Mouse (Mus musculus): ENCODE results near the gene Thyn1. TPM values are rescaled to one million over a fixed set of nuclear protein-coding genes. Genes with fewer than 3 reads are reported as not detected.
A peak's percentile ranks its signal among the peaks of the same experiment; 100 is the strongest.

The Thyn1 gene
- 59.7 and 62.7 TPM in 2 replicates for polyA plus RNA-seq (2015; fragmentation: Nextera tagmentation; extraction: Ambion mirVana)

DNA sequence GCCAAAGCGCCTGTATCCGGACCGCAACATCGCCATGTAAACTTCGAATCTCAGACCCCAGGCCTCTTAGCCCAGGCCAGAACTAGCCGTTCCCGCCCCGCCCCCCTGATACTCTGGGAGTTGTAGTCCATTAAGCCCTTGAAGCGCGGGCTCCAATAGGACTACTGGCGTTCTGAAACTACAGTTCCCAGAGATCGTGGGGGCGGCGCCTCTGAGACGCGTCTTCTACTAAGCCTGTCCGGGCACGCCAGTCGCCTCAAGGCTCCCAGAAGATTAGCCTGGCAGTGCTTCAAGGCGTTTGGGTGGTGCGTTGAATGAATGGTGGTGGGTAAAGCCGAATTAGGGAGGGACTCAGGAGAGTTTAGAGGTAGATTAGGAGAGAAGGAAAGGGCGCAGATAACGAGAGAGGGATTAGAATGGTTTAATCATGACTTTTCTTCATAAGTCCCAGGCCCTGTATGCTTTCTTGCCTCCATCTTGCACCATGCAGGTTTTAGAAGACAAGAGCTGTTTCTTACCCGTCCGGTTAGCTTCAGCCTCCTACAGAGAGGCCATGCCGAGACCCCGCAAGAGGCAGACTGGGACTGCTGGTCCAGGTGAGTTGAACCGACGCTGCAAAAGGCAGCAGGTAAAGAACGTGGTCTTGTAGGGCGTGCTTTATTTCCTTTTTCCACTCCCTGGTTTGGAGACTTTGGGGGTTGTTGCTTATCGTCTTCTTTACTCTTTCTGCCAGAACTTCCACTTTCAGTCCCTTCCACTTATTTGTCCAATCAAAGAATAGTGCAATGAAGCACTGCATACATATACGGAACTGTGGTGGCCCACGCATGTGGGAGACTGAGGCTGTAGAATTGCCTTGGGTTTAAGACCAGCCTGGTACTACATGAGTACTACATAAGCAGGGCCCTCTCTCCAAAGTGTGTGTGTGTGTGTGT lies at the start of gene Thyn1, which contains the start of gene Acad8:
Thyn1 (plus strand) TSS at position 250 of the 935 bp plus-strand sequence.
Acad8 (minus strand) TSS at position 106 of the 935 bp plus-strand sequence.
- WGBS: under 1% methylated on average over 35 of the region's 35 CpGs
- no peaks in the 10 kb centered on the region for H3K27me3 ChIP-seq (replicated peaks; ENCODE audit: control insufficient read depth, insufficient read depth, low read length)
- H3K27ac ChIP-seq (ENCODE audit: low read depth, low read length): peak within 1 kb of the TSS; percentile 3; the same call in 1 of the 2 replicates
- H3K4me3 ChIP-seq (ENCODE audit: low read depth, low read length): peak within 1 kb of the TSS; percentile 65
- H3K9ac ChIP-seq (ENCODE audit: low read depth, low read length): peak within 1 kb of the TSS; percentile 61
- peak within 1 kb of the TSS; percentile 70 for H3K4me2 ChIP-seq (replicated peaks; ENCODE audit: low read depth)
- no peaks in the 10 kb centered on the region for H3K4me1 ChIP-seq (replicated peaks; ENCODE audit: control insufficient read depth, insufficient read depth, low read length)
- no peak for TF ChIP-seq CTCF (IDR thresholded peaks at IDR 0.05; ENCODE audit: low read depth)
- H3K36me3 ChIP-seq (ENCODE audit: control insufficient read depth, insufficient read depth): peaks cover 13% of the 10 kb centered on the region
- no peaks in the 10 kb centered on the region for H3K9me3 ChIP-seq (ENCODE audit: control insufficient read depth)
- ATAC-seq: peak; percentile 99

DNA sequence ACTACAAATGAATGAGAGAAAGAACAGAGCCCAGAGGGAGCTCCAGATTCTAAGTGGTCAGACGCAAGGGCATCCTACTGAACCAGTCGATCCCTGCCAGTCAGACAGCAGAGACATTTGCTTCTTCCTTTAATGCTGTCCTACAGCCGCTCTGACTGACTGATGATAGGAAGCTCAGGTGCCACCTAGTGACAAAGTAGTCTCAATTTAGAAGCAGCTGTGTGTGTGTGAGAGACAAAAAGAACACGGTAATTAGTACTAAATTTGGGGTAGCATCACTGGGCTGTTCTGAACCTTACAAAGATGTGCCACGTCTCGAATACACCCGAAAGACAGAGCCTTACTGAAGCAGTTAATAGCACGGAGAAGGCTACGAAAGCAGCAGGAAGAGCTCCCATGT lies 21.8 kb upstream of the Thyn1 start:
- no peak overlapping the region for H3K4me3 ChIP-seq (ENCODE audit: low read depth, low read length)
- H3K4me2 ChIP-seq (replicated peaks; ENCODE audit: low read depth): no peak overlapping the region
- no peak overlapping the region for H3K27ac ChIP-seq (ENCODE audit: low read depth, low read length)
- TF ChIP-seq CTCF (IDR thresholded peaks at IDR 0.05; ENCODE audit: low read depth): no peak
- ATAC-seq: no peak
- 91% methylated on average over 9 of the region's 9 CpGs for WGBS
- H3K4me1 ChIP-seq (replicated peaks; ENCODE audit: control insufficient read depth, insufficient read depth, low read length): no peaks in the 10 kb centered on the region
- H3K36me3 ChIP-seq (ENCODE audit: control insufficient read depth, insufficient read depth): peaks cover 58% of the 10 kb centered on the region
- no peaks in the 10 kb centered on the region for H3K9me3 ChIP-seq (ENCODE audit: control insufficient read depth)
- no peak overlapping the region for H3K9ac ChIP-seq (ENCODE audit: low read depth, low read length)
- H3K27me3 ChIP-seq (replicated peaks; ENCODE audit: control insufficient read depth, insufficient read depth, low read length): no peaks in the 10 kb centered on the region

DNA sequence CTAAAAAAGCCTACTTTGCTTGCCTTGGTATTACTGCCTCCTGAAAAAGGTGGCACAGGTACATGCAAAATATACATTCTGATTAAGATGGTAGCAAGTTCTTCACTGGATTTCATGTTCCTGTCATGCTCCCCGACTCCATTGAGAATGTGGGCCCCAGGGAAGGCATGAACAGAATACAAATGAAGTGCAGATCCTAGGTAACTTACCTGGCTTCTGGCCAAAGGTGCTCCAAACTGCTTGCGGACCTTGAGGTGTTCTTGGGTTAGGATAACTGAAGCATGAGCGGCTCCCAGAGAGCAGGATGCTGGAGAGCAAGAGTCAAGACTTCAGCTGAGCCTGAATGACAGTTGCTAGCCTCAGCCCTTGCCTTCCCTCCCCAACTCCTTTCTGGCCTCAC lies 20.7 kb upstream of the Thyn1 start:
- 97% methylated on average over 3 of the region's 3 CpGs for WGBS
- H3K4me1 ChIP-seq (replicated peaks; ENCODE audit: control insufficient read depth, insufficient read depth, low read length): no peaks in the 10 kb centered on the region
- H3K9ac ChIP-seq (ENCODE audit: low read depth, low read length): no peak overlapping the region
- H3K9me3 ChIP-seq (ENCODE audit: control insufficient read depth): no peaks in the 10 kb centered on the region
- no peaks in the 10 kb centered on the region for H3K27me3 ChIP-seq (replicated peaks; ENCODE audit: control insufficient read depth, insufficient read depth, low read length)
- peaks cover 54% of the 10 kb centered on the region for H3K36me3 ChIP-seq (ENCODE audit: control insufficient read depth, insufficient read depth)
- no peak for ATAC-seq
- no peak overlapping the region for H3K4me2 ChIP-seq (replicated peaks; ENCODE audit: low read depth)
- no peak overlapping the region for H3K27ac ChIP-seq (ENCODE audit: low read depth, low read length)
- H3K4me3 ChIP-seq (ENCODE audit: low read depth, low read length): no peak overlapping the region
- TF ChIP-seq CTCF (IDR thresholded peaks at IDR 0.05; ENCODE audit: low read depth): no peak

DNA sequence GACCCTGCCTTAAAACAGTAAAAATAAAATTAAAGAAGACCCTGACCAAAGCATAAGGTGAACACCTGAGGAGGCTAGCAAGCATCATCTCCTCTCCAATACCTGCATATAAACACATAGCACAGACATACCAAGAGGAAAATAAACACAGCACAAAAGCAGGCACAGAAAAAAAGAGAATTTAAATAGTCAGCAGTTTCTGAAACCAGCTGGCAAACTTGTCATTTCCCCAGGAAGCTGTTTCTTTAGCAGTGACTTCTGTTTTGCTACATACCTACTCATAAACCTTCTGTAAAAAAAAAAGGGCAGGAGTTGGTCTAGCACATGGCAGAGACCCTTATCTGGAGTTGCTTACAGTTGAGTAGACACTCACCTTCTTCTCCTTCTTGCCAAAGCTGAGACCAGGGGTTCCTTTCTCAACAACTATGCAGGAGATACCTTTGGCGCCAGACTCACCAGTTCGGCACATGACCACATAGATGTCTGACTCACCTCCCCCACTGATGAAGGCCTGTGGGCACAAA lies 14.4 kb upstream of the Thyn1 start:
- no peak overlapping the region for H3K4me3 ChIP-seq (ENCODE audit: low read depth, low read length)
- no peak for ATAC-seq
- no peak overlapping the region for H3K9ac ChIP-seq (ENCODE audit: low read depth, low read length)
- H3K4me2 ChIP-seq (replicated peaks; ENCODE audit: low read depth): no peak overlapping the region
- WGBS: 93% methylated on average over 2 of the region's 2 CpGs
- H3K4me1 ChIP-seq (replicated peaks; ENCODE audit: control insufficient read depth, insufficient read depth, low read length): no peaks in the 10 kb centered on the region
- peaks cover 40% of the 10 kb centered on the region for H3K36me3 ChIP-seq (ENCODE audit: control insufficient read depth, insufficient read depth)
- TF ChIP-seq CTCF (IDR thresholded peaks at IDR 0.05; ENCODE audit: low read depth): no peak
- no peaks in the 10 kb centered on the region for H3K27me3 ChIP-seq (replicated peaks; ENCODE audit: control insufficient read depth, insufficient read depth, low read length)
- no peaks in the 10 kb centered on the region for H3K9me3 ChIP-seq (ENCODE audit: control insufficient read depth)
- no peak overlapping the region for H3K27ac ChIP-seq (ENCODE audit: low read depth, low read length)

DNA sequence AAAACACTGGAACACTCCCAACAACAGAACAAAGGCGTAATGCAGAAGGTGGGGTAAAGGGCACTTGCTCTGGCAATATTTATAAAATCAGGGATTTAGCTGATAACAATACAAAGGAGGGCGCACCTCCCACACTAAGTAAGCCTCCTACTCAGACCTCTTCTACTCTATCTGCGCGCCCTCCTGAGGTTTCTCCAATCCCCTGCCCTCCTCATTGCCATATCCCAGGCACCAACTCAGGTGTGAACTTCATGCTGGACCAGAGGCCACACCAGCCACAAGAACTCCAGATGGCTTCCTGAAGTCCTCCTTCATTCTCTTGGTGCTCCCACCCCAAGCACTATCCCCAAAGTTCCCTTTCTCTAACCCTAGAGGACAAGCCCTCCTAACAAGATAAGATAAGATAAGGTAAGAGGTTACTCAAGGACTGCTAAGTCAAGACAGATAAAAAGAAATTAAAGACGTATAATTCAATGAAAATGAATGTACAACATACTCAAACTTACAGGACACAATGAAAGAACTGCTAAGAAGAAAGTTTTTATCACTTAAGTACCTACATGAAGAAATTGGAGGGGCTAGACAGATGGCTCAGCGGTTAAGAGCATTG lies 13.7 kb upstream of the Thyn1 start:
- peaks cover 42% of the 10 kb centered on the region for H3K36me3 ChIP-seq (ENCODE audit: control insufficient read depth, insufficient read depth)
- H3K27ac ChIP-seq (ENCODE audit: low read depth, low read length): no peak overlapping the region
- no peak overlapping the region for H3K9ac ChIP-seq (ENCODE audit: low read depth, low read length)
- no peaks in the 10 kb centered on the region for H3K27me3 ChIP-seq (replicated peaks; ENCODE audit: control insufficient read depth, insufficient read depth, low read length)
- no peak for ATAC-seq
- 83% methylated on average over 6 of the region's 6 CpGs for WGBS
- H3K4me2 ChIP-seq (replicated peaks; ENCODE audit: low read depth): no peak overlapping the region
- no peaks in the 10 kb centered on the region for H3K4me1 ChIP-seq (replicated peaks; ENCODE audit: control insufficient read depth, insufficient read depth, low read length)
- H3K4me3 ChIP-seq (ENCODE audit: low read depth, low read length): no peak overlapping the region
- no peaks in the 10 kb centered on the region for H3K9me3 ChIP-seq (ENCODE audit: control insufficient read depth)
- no peak for TF ChIP-seq CTCF (IDR thresholded peaks at IDR 0.05; ENCODE audit: low read depth)

DNA sequence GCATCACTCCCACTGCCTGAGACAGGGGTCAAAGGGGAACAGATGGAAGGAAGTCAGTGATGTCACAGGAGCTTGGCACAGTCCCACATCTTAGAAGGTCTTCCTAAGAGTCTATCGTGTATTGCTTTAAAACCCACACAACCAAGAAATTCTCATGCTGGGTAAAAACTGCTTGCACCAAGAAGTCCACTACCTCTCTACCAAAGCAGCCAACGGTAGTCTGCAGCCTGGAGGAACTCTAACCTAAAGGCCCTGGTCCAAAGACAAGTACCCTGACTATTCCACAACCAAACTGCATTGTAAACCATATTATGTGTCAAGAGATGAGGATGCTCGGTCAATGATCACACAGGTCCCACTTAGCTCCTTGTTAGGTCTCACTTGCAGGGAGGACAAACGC lies 9.3 kb upstream of the Thyn1 start:
- Histone ChIP-seq H3K4me2 (replicated peaks; ENCODE audit: low read depth) (no peak overlapping the region), H3K4me3 (ENCODE audit: low read depth, low read length) (no peak overlapping the region), H3K9me3 (ENCODE audit: control insufficient read depth) (no peaks in the 10 kb centered on the region), H3K27ac (ENCODE audit: low read depth, low read length) (no peak overlapping the region), H3K9ac (ENCODE audit: low read depth, low read length) (no peak overlapping the region), H3K4me1 (replicated peaks; ENCODE audit: control insufficient read depth, insufficient read depth, low read length) (no peaks in the 10 kb centered on the region), H3K27me3 (replicated peaks; ENCODE audit: control insufficient read depth, insufficient read depth, low read length) (no peaks in the 10 kb centered on the region), H3K36me3 (ENCODE audit: control insufficient read depth, insufficient read depth) (peaks cover 34% of the 10 kb centered on the region)
- 91% methylated on average over 4 of the region's 4 CpGs for whole genome bisulfite sequencing
- ATAC-seq: no peak
- TF ChIP-seq CTCF (IDR thresholded peaks at IDR 0.05; ENCODE audit: low read depth): no peak
